Mouse (Mus musculus): ENCODE results near the gene Tmem236.

GRCm38 (mm10) chr2:14214764-14215163 is 40.4 kb downstream of the Tmem236 start:
- TF ChIP-seq CTCF (IDR thresholded peaks at IDR 0.05; ENCODE audit: extremely low read depth, insufficient read depth, low read length) (no peak), POLR2A (IDR thresholded peaks at IDR 0.05; ENCODE audit: extremely low read depth, insufficient read depth, low read length) (no peak)
